In the genomic region with DNA sequence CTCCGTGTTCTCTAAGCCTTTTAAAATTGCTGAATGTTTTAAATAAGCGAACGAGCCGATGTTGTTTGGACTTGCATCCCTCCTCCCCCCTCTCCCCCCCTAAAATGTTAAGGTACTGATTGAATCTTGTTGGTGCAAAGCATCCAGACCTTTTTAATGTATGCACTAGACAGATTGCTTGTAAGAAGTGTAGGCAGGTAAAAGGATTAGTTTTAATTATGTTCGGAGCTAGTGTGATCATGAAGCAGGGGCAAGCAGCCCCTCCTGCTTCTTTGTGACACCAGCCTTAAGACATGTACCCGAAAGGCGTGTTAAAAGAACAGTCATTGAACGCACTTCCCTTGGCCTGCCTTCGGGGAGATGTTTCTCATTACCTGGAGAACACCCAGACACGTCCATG, we compare ENCODE assay signal across 28 mouse cellular contexts.
DNase-seq lines count a peak whose midpoint lies in the region; ATAC-seq and TF ChIP-seq lines count a peak whose summit lies in the region.
"Had no signal": no experiment of that assay in that cellular context is flagged by ENCODE, and none has a peak within 500 bp of the region (broad histone marks: within the 10 kb centered on the region; RNA-seq: fewer than 3 reads in every experiment).

No protein-coding gene starts in this region.

- no peak overlapping the region for H3K4me3 ChIP-seq in forebrain, postnatal 0 days (ENCODE audit: low read depth, low read length)
- H3K4me3 ChIP-seq in forebrain, embryonic 15.5 days = no peak overlapping the region
- no peak overlapping the region for H3K4me3 ChIP-seq in stomach, embryonic 16.5 days (replicated peaks; ENCODE audit: low read length)
- no peak overlapping the region for H3K4me3 ChIP-seq in stomach, postnatal 0 days (ENCODE audit: low read depth, low read length)
- H3K4me3 ChIP-seq in embryonic facial prominence, embryonic 14.5 days (ENCODE audit: low read depth, low read length) = no peak overlapping the region
- no peak overlapping the region for H3K4me3 ChIP-seq in limb, embryonic 15.5 days
- H3K4me3 ChIP-seq: embryonic facial prominence, embryonic 12.5 days; erythroblast, embryonic 14.5 days; forebrain, embryonic 10.5 days; forebrain, embryonic 12.5 days had no signal

- no peak for DNase-seq in forebrain, postnatal 0 days
- no peak for DNase-seq in stomach, postnatal 0 days (ENCODE audit: low spot score)
- peak; percentile 71 for DNase-seq in embryonic facial prominence, embryonic 14.5 days (ENCODE audit: low spot score)
- no peak for DNase-seq in layer of hippocampus, postnatal 14 days (ENCODE audit: low spot score in 2 of 2)
- no peak for DNase-seq in urinary bladder, adult 18-20 months (ENCODE audit: low spot score in 2 of 2)
- DNase-seq: adrenal gland, adult 8-10 months; adrenal gland, postnatal 14 days; adrenal gland, postnatal 36 days; B cell, adult 2 months; cerebellum, adult 18-20 months; cerebellum, adult 8-10 months; cerebellum, adult 9-11 months; cerebellum, postnatal 14 days; cerebellum, postnatal 36 days; embryo, embryonic 11 days had no signal

- no peak overlapping the region for H3K27ac ChIP-seq in forebrain, postnatal 0 days (ENCODE audit: low read depth, low read length)
- H3K27ac ChIP-seq in forebrain, embryonic 15.5 days (replicated peaks) = no peak overlapping the region
- 0 out of 2 replicates have a peak overlapping the region, but pooled peaks have one; percentile 33 for H3K27ac ChIP-seq in stomach, embryonic 16.5 days (ENCODE audit: low read length)
- no peak overlapping the region for H3K27ac ChIP-seq in stomach, postnatal 0 days (replicated peaks)
- peak overlapping the region; percentile 39; the same call in 1 of the 2 replicates for H3K27ac ChIP-seq in embryonic facial prominence, embryonic 14.5 days (replicated peaks; ENCODE audit: low read depth, low read length)
- peak overlapping the region; percentile 29 for H3K27ac ChIP-seq in limb, embryonic 15.5 days
- H3K27ac ChIP-seq: embryonic facial prominence, embryonic 12.5 days; forebrain, embryonic 10.5 days; forebrain, embryonic 12.5 days had no signal

- H3K9me3 ChIP-seq in forebrain, postnatal 0 days (ENCODE audit: low read length) = no peaks in the 10 kb centered on the region
- no peaks in the 10 kb centered on the region for H3K9me3 ChIP-seq in forebrain, embryonic 15.5 days
- no peaks in the 10 kb centered on the region for H3K9me3 ChIP-seq in stomach, embryonic 16.5 days (replicated peaks; ENCODE audit: control insufficient read depth, low read length)
- no peaks in the 10 kb centered on the region for H3K9me3 ChIP-seq in stomach, postnatal 0 days (ENCODE audit: control insufficient read depth, low read length)
- H3K9me3 ChIP-seq in embryonic facial prominence, embryonic 14.5 days (ENCODE audit: control insufficient read depth, low read length) = no peaks in the 10 kb centered on the region
- H3K9me3 ChIP-seq in limb, embryonic 15.5 days = no peaks in the 10 kb centered on the region
- H3K9me3 ChIP-seq: embryonic facial prominence, embryonic 12.5 days; forebrain, embryonic 10.5 days; forebrain, embryonic 12.5 days; G1E had no signal

- H3K27me3 ChIP-seq in forebrain, postnatal 0 days (ENCODE audit: insufficient read depth, low read length) = no peaks in the 10 kb centered on the region
- no peaks in the 10 kb centered on the region for H3K27me3 ChIP-seq in forebrain, embryonic 15.5 days
- H3K27me3 ChIP-seq in stomach, embryonic 16.5 days (ENCODE audit: control insufficient read depth, insufficient read depth, low read length) = no peaks in the 10 kb centered on the region
- H3K27me3 ChIP-seq in stomach, postnatal 0 days (ENCODE audit: control insufficient read depth, insufficient read depth, low read length) = no peaks in the 10 kb centered on the region
- H3K27me3 ChIP-seq in embryonic facial prominence, embryonic 14.5 days (replicated peaks; ENCODE audit: control insufficient read depth, insufficient read depth, low read length) = no peaks in the 10 kb centered on the region
- H3K27me3 ChIP-seq in limb, embryonic 15.5 days = no peaks in the 10 kb centered on the region
- H3K27me3 ChIP-seq: CH12.LX; embryonic facial prominence, embryonic 12.5 days; forebrain, embryonic 12.5 days; Patski had no signal

- TF ChIP-seq CTCF in forebrain, postnatal 0 days (IDR thresholded peaks at IDR 0.05; ENCODE audit: low read depth) = no peak
- TF ChIP-seq CTCF in stomach, postnatal 0 days (IDR thresholded peaks at IDR 0.05; ENCODE audit: low read depth) = no peak

- ATAC-seq in forebrain, postnatal 0 days = no peak
- no peak for ATAC-seq in forebrain, embryonic 15.5 days (replicated peaks)
- ATAC-seq in stomach, embryonic 16.5 days (ENCODE audit: insufficient read depth, low FRiP score) = no peak
- ATAC-seq in stomach, postnatal 0 days (ENCODE audit: low FRiP score, low TSS enrichment) = no peak
- peak; percentile 51 for ATAC-seq in embryonic facial prominence, embryonic 14.5 days (ENCODE audit: low read depth)
- no peak for ATAC-seq in limb, embryonic 15.5 days (ENCODE audit: insufficient number of reproducible peaks, low FRiP score, low TSS enrichment, low read depth)
- ATAC-seq: activated CD4-positive, CD25-positive, alpha-beta regulatory T cell, adult 4 months; CD4-positive, CD25-positive, alpha-beta regulatory T cell, adult 4 months; forebrain, embryonic 14.5 days had no signal

- TF ChIP-seq EP300 in stomach, postnatal 0 days (optimal IDR thresholded peaks at IDR 0.05) = no peak

- H3K4me2 ChIP-seq in forebrain, postnatal 0 days (ENCODE audit: low read depth) = 0 out of 2 replicates have a peak overlapping the region, but pooled peaks have one; percentile 5
- H3K4me2 ChIP-seq in forebrain, embryonic 15.5 days (replicated peaks) = no peak overlapping the region
- no peak overlapping the region for H3K4me2 ChIP-seq in stomach, embryonic 16.5 days (ENCODE audit: low read depth, low read length)
- no peak overlapping the region for H3K4me2 ChIP-seq in stomach, postnatal 0 days (replicated peaks; ENCODE audit: low read depth)
- H3K4me2 ChIP-seq in embryonic facial prominence, embryonic 14.5 days (ENCODE audit: low read depth, low read length) = no peak overlapping the region
- H3K4me2 ChIP-seq in limb, embryonic 15.5 days = no peak overlapping the region
- H3K4me2 ChIP-seq: embryonic facial prominence, embryonic 12.5 days; forebrain, embryonic 12.5 days had no signal

- no peak overlapping the region for H3K9ac ChIP-seq in forebrain, postnatal 0 days
- no peak overlapping the region for H3K9ac ChIP-seq in forebrain, embryonic 15.5 days (replicated peaks)
- H3K9ac ChIP-seq in stomach, embryonic 16.5 days (ENCODE audit: low read length) = no peak overlapping the region
- no peak overlapping the region for H3K9ac ChIP-seq in stomach, postnatal 0 days (ENCODE audit: low read length)
- H3K9ac ChIP-seq in embryonic facial prominence, embryonic 14.5 days (ENCODE audit: low read depth, low read length) = no peak overlapping the region
- no peak overlapping the region for H3K9ac ChIP-seq in limb, embryonic 15.5 days
- H3K9ac ChIP-seq: embryonic facial prominence, embryonic 12.5 days; forebrain, embryonic 12.5 days had no signal

- H3K36me3 ChIP-seq in forebrain, postnatal 0 days (ENCODE audit: insufficient read depth) = no peaks in the 10 kb centered on the region
- H3K36me3 ChIP-seq in forebrain, embryonic 15.5 days = no peaks in the 10 kb centered on the region
- H3K36me3 ChIP-seq in stomach, embryonic 16.5 days (ENCODE audit: control insufficient read depth, insufficient read depth, low read length) = no peaks in the 10 kb centered on the region
- H3K36me3 ChIP-seq in stomach, postnatal 0 days (ENCODE audit: control insufficient read depth, insufficient read depth, low read length) = no peaks in the 10 kb centered on the region
- no peaks in the 10 kb centered on the region for H3K36me3 ChIP-seq in embryonic facial prominence, embryonic 14.5 days (ENCODE audit: control insufficient read depth, insufficient read depth, low read length)
- no peaks in the 10 kb centered on the region for H3K36me3 ChIP-seq in limb, embryonic 15.5 days
- H3K36me3 ChIP-seq: embryonic facial prominence, embryonic 12.5 days; forebrain, embryonic 10.5 days; forebrain, embryonic 12.5 days had no signal

- H3K4me1 ChIP-seq in forebrain, postnatal 0 days (ENCODE audit: insufficient read depth) = no peaks in the 10 kb centered on the region
- H3K4me1 ChIP-seq in forebrain, embryonic 15.5 days = no peaks in the 10 kb centered on the region
- no peaks in the 10 kb centered on the region for H3K4me1 ChIP-seq in stomach, embryonic 16.5 days (ENCODE audit: control insufficient read depth, insufficient read depth, low read length)
- no peaks in the 10 kb centered on the region for H3K4me1 ChIP-seq in stomach, postnatal 0 days (replicated peaks; ENCODE audit: control insufficient read depth, insufficient read depth)
- H3K4me1 ChIP-seq in embryonic facial prominence, embryonic 14.5 days (ENCODE audit: control insufficient read depth, insufficient read depth, low read length) = no peaks in the 10 kb centered on the region
- H3K4me1 ChIP-seq in limb, embryonic 15.5 days = no peaks in the 10 kb centered on the region
- H3K4me1 ChIP-seq: embryonic facial prominence, embryonic 12.5 days had no signal

- 65% methylated on average over 10 of the region's 10 CpGs for WGBS in forebrain, postnatal 0 days
- WGBS in forebrain, embryonic 15.5 days = 51% methylated on average over 10 of the region's 10 CpGs
- 72% methylated on average over 10 of the region's 10 CpGs for WGBS in stomach, embryonic 16.5 days
- WGBS in stomach, postnatal 0 days = 61% methylated on average over 10 of the region's 10 CpGs
- 56% methylated on average over 10 of the region's 10 CpGs for WGBS in embryonic facial prominence, embryonic 14.5 days
- 46% methylated on average over 10 of the region's 10 CpGs for WGBS in limb, embryonic 15.5 days

Comparison
In these comparisons a context has a peak if more than half of its experiments do, and no peak if none do; other contexts are left out.
1. H3K27ac ChIP-seq: peak in stomach, embryonic 16.5 days (single experiment), embryonic facial prominence, embryonic 14.5 days (single experiment) and limb, embryonic 15.5 days (single experiment); none in forebrain, postnatal 0 days (single experiment), forebrain, embryonic 15.5 days (single experiment) and stomach, postnatal 0 days (single experiment).